Mouse (Mus musculus) ES-E14 (cell line): Measurements from ENCODE around the gene Rps6kb1. TPM values are rescaled to one million over a fixed set of nuclear protein-coding genes. Genes with fewer than 3 reads are reported as not detected.

ENCODE experiments used
- DNase-seq: peaks from one replicate; pipeline ENCODE4 v3.0.0-alpha.2; 2013; ENCODE audit warnings: low read depth, low spot score
- H3K27ac ChIP-seq: 2 replicates; pipeline ENCODE4 v1.5.1; 2012; ENCODE audit warnings: low read depth, mild to moderate bottlenecking, low read length, moderate library complexity, mixed read lengths; ENCODE audit not compliant: poor library complexity, insufficient read depth, severe bottlenecking
- H3K36me3 ChIP-seq: 2 replicates; pipeline ENCODE4 v1.6.1; 2012; ENCODE audit warnings: mild to moderate bottlenecking, low read length, moderate library complexity, mixed read lengths; ENCODE audit not compliant: control insufficient read depth, poor library complexity, insufficient read depth, severe bottlenecking
- H3K4me1 ChIP-seq, 2 experiments: fragments of 150-350 bp in 1 of 2; sonication (generic) in 1 of 2; 2 replicates each; pipeline ENCODE4 v1.6.1; 2012; ENCODE audit warnings: low read length in 2 of 2, mild to moderate bottlenecking in 1 of 2, mixed read lengths in 1 of 2; ENCODE audit not compliant: control insufficient read depth in 2 of 2, insufficient read depth in 2 of 2, poor library complexity in 1 of 2
- H3K4me3 ChIP-seq, 2 experiments: fragments of 150-350 bp in 1 of 2; sonication (generic) in 1 of 2; 2 replicates each; pipeline ENCODE4 v1.5.1; 2012; ENCODE audit warnings: low read length in 2 of 2, low read depth in 1 of 2, mild to moderate bottlenecking in 1 of 2, mixed read lengths in 1 of 2; ENCODE audit not compliant: insufficient read depth in 1 of 2, poor library complexity in 1 of 2, severe bottlenecking in 1 of 2
- H3K9ac ChIP-seq: 2 replicates; pipeline ENCODE4 v1.6.1; 2012; ENCODE audit warnings: low read depth, mild to moderate bottlenecking, low read length, mixed read lengths; ENCODE audit not compliant: poor library complexity, insufficient read depth, severe bottlenecking
- H3K9me3 ChIP-seq: fragments of 150-350 bp; sonication (generic); 2 replicates; pipeline ENCODE4 v1.6.1; 2012; ENCODE audit warnings: low read depth, mild to moderate bottlenecking, low read length; ENCODE audit not compliant: control insufficient read depth, insufficient read depth
- CHD2 ChIP-seq: IDR thresholded peaks from 2 replicates; pipeline ENCODE4 v1.6.1; 2014; ENCODE audit warnings: mild to moderate bottlenecking, low read depth, low read length, inconsistent platforms
- HCFC1 ChIP-seq: IDR thresholded peaks from 2 replicates; pipeline ENCODE4 v1.6.1; 2012; ENCODE audit warnings: low read length, inconsistent platforms, borderline replicate concordance; ENCODE audit not compliant: insufficient read depth
- MAFK ChIP-seq: IDR thresholded peaks from 2 replicates; pipeline ENCODE4 v1.6.1; 2014; ENCODE audit warnings: mild to moderate bottlenecking, low read depth, low read length, inconsistent platforms; ENCODE audit not compliant: insufficient read depth
- ZC3H11A ChIP-seq: IDR thresholded peaks from 2 replicates; pipeline ENCODE4 v1.6.1; 2012; ENCODE audit warnings: low read depth, mild to moderate bottlenecking, inconsistent platforms, low read length, borderline replicate concordance
- ZNF384 ChIP-seq: IDR thresholded peaks from 2 replicates; pipeline ENCODE4 v1.6.1; 2012; ENCODE audit warnings: low read depth, low read length, inconsistent platforms
- in situ Hi-C, 2 experiments: fragments of 600-800 bp; cut with MboI; formaldehyde crosslinking; loops; one replicate each; pipeline ENCODE4 v1.15.1; 2025; ENCODE audit warnings: low sequenced_read_pairs in 2 of 2, inconsistent platforms in 1 of 2; ENCODE audit not compliant: unreplicated experiment in 2 of 2
- total RNA-seq: library from RNA; depleted of rRNA; stranded (reverse); fragments of 300-350 nt; gene quantifications from 2 replicates; pipeline ENCODE4 v1.2.3, GENCODE M21; 2012

Gene Rps6kb1
- total RNA-seq, 1 experiment, result 43.1 TPM

- Histone ChIP-seq H3K4me3 (no peak overlapping the region), H3K9me3 (no peaks in the 10 kb centered on the region), H3K27ac (peak overlapping the region; percentile 45; the same call in 1 of the 2 replicates), H3K4me1 (peaks cover 4 to 10% of the 10 kb centered on the region in 2 experiments; a peak in 3 of 4 replicates), H3K9ac (no peak overlapping the region), H3K36me3 (no peaks in the 10 kb centered on the region)
- TF ChIP-seq MAFK, result no peak
- no peak for TF ChIP-seq CHD2
- no peak for TF ChIP-seq HCFC1
- no peak for DNase-seq
- in situ Hi-C loops, result no loop called here
Observed at GRCm38 (mm10) chr11:86587830-86588229, 43.2 kb upstream of the Rps6kb1 start.

GRCm38 (mm10) chr11:86586868-86587792 is 42.5 kb upstream of the Rps6kb1 start:
- TF ChIP-seq MAFK, result no peak
- no peak for TF ChIP-seq ZC3H11A
- TF ChIP-seq CHD2, result no peak
- TF ChIP-seq ZNF384, result no peak
- no peak for TF ChIP-seq HCFC1
- DNase-seq, result no peak
- Histone ChIP-seq H3K9ac (peak overlapping the region; percentile 88; the same call in 1 of the 2 replicates), H3K4me3 (peak overlapping the region; percentile 47 to 69), H3K4me1 (peaks cover 4 to 12% of the 10 kb centered on the region in 2 experiments), H3K36me3 (no peaks in the 10 kb centered on the region), H3K27ac (peak overlapping the region; percentile 89), H3K9me3 (no peaks in the 10 kb centered on the region)
- in situ Hi-C loops, result no loop called here

- in situ Hi-C loops, result no loop called here
- no peak for TF ChIP-seq HCFC1
- Histone ChIP-seq H3K9me3 (no peaks in the 10 kb centered on the region), H3K4me1 (peaks cover 4 to 12% of the 10 kb centered on the region in 2 experiments), H3K4me3 (peak overlapping the region; percentile 47 to 69), H3K27ac (peak overlapping the region; percentile 89), H3K9ac (peak overlapping the region; percentile 88), H3K36me3 (no peaks in the 10 kb centered on the region)
- no peak for DNase-seq
Observed at GRCm38 (mm10) chr11:86586177-86586867, 41.7 kb upstream of the Rps6kb1 start.

- no peak for DNase-seq
- peak overlapping the region; percentile 34; the same call in 1 of the 2 replicates for H3K27ac ChIP-seq
- TF ChIP-seq ZC3H11A (no peak), CHD2 (no peak), HCFC1 (no peak), MAFK (no peak), ZNF384 (no peak)
- H3K9me3 ChIP-seq, result no peaks in the 10 kb centered on the region
- peak overlapping the region; percentile 25 to 35 for H3K4me3 ChIP-seq
- H3K36me3 ChIP-seq, result no peaks in the 10 kb centered on the region
- peak overlapping the region; percentile 51; the same call in 1 of the 2 replicates for H3K9ac ChIP-seq
- peaks cover 5 to 16% of the 10 kb centered on the region in 2 experiments for H3K4me1 ChIP-seq
- in situ Hi-C loops, result no loop called here
Observed at GRCm38 (mm10) chr11:86585598-86585984, 41.0 kb upstream of the Rps6kb1 start.
